Mouse (Mus musculus) spleen, adult 2 months (tissue): ENCODE measurements at regions not wholly inside any gene's neighbourhood (a gene's known extent, or its start where the extent isn't known, plus 50 kb on each side); places are given as distances from the start of the nearest gene placed in this dataset.

Experiments
- CTCF ChIP-seq: fragments of 200-500 bp; IDR thresholded peaks from 2 replicates; pipeline ENCODE4 v1.5.1; 2011; ENCODE audit warnings: mild to moderate bottlenecking, inconsistent platforms; ENCODE audit not compliant: insufficient read depth, insufficient read length, insufficient replicate concordance; ENCODE audit errors: extremely low read depth
- POLR2A ChIP-seq: fragments of 200-500 bp; IDR thresholded peaks from 2 replicates; pipeline ENCODE4 v1.6.1; 2011; ENCODE audit warnings: low read depth, low read length, inconsistent platforms

DNA sequence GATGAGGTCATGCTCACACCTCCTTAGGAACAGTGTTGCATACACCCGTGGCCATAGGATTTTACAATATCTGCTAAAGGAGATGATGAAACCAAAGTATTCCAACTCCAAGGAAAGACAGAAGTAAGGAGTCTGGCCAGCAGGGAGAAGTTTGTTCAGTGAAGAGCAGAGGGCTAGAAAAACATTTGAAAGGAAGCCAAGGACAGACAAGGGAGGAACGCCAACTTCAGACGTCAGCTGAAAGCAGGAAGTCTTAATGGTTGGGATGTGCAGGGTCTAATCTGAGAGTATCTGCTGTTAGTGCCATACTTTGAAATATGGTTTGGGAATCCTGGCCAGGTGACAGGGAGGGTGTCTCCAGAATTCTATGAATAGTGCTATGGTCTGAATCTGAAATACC, 98.5 kb upstream of the Irf2bp2 start:
- TF ChIP-seq CTCF (no peak), POLR2A (no peak)
